Mouse (Mus musculus) hindbrain, embryonic 16.5 days (tissue): ENCODE results near the gene Kmt5b. TPM values are rescaled to one million over a fixed set of nuclear protein-coding genes. Genes with fewer than 3 reads are reported as not detected.

Source experiments
- ATAC-seq: fragments of 200-750 bp; cut with Nextera tagmentation; 2 replicates; pipeline ENCODE4 v1.8.0; 2017; ENCODE audit warnings: moderate TSS enrichment, moderate library complexity
- H3K27ac ChIP-seq: fragments of 300-500 bp; sonication (generic); 2 replicates; pipeline ENCODE4 v1.5.1; 2014; ENCODE audit warnings: low read depth, mild to moderate bottlenecking, control low read depth, low read length, moderate library complexity
- H3K27me3 ChIP-seq: fragments of 300-500 bp; sonication (generic); replicated peaks from 2 replicates; pipeline ENCODE4 v1.6.1; 2014; ENCODE audit warnings: low read length; ENCODE audit not compliant: control insufficient read depth, insufficient read depth
- H3K36me3 ChIP-seq: fragments of 300-500 bp; sonication (generic); 2 replicates; pipeline ENCODE4 v1.6.1; 2014; ENCODE audit warnings: mild to moderate bottlenecking, low read length, moderate library complexity, mixed read lengths; ENCODE audit not compliant: control insufficient read depth, insufficient read depth
- H3K4me1 ChIP-seq: fragments of 300-500 bp; sonication (generic); 2 replicates; pipeline ENCODE4 v1.6.1; 2014; ENCODE audit warnings: low read depth, low read length; ENCODE audit not compliant: control insufficient read depth, insufficient read depth
- H3K4me2 ChIP-seq: fragments of 300-500 bp; sonication (generic); 2 replicates; pipeline ENCODE4 v1.6.1; 2014; ENCODE audit warnings: mild to moderate bottlenecking, low read length, control low read depth, moderate library complexity
- H3K4me3 ChIP-seq: fragments of 300-500 bp; sonication (generic); 2 replicates; pipeline ENCODE4 v1.5.1; 2014; ENCODE audit warnings: mild to moderate bottlenecking, low read length, control low read depth, moderate library complexity
- H3K9ac ChIP-seq: fragments of 300-500 bp; sonication (generic); 2 replicates; pipeline ENCODE4 v1.6.1; 2014; ENCODE audit warnings: low read depth, mild to moderate bottlenecking, control low read depth, low read length, moderate library complexity
- H3K9me3 ChIP-seq: fragments of 300-500 bp; sonication (generic); 2 replicates; pipeline ENCODE4 v1.6.1; 2014; ENCODE audit warnings: mild to moderate bottlenecking, low read length, moderate library complexity; ENCODE audit not compliant: control insufficient read depth
- WGBS: fragments of 180-500 bp; shearing (Covaris S2); extraction: QIAGEN DNeasy Blood & Tissue Kit; methylation state at CpG from one replicate; pipeline ENCODE4 v1.1.7; 2014; 5-methylcytosine and 5-hydroxymethylcytosine counted together
- polyA plus RNA-seq: library from polyadenylated mRNA; unstranded; fragments of >200 nt; fragmentation: Nextera tagmentation; extraction: Ambion mirVana; gene quantifications from 2 replicates; pipeline ENCODE4 v1.2.1, GENCODE M21; 2015

Gene Kmt5b
- polyA plus RNA-seq, 1 experiment from 2014 or later, result 32.4 TPM

GRCm38 (mm10) chr19:3845339-3845738, 78.1 kb downstream of the Kmt5b start:
- Histone ChIP-seq H3K27me3 (no peaks in the 10 kb centered on the region), H3K9me3 (no peaks in the 10 kb centered on the region), H3K4me2 (no peak overlapping the region), H3K4me1 (no peaks in the 10 kb centered on the region), H3K27ac (no peak overlapping the region), H3K36me3 (no peaks in the 10 kb centered on the region), H3K4me3 (no peak overlapping the region), H3K9ac (no peak overlapping the region)
- ATAC-seq, result no peak
- 93% methylated on average over 11 of the region's 11 CpGs for WGBS

GRCm38 (mm10) chr19:3845803-3846406, 78.7 kb downstream of the Kmt5b start:
- Histone ChIP-seq H3K4me1 (peaks cover 2% of the 10 kb centered on the region), H3K4me2 (no peak overlapping the region), H3K9ac (no peak overlapping the region), H3K27me3 (no peaks in the 10 kb centered on the region), H3K27ac (no peak overlapping the region), H3K36me3 (no peaks in the 10 kb centered on the region), H3K4me3 (no peak overlapping the region), H3K9me3 (no peaks in the 10 kb centered on the region)
- no peak for ATAC-seq
- WGBS, result 89% methylated on average over 1 of the region's 1 CpGs

- Histone ChIP-seq H3K9me3 (no peaks in the 10 kb centered on the region), H3K27me3 (no peaks in the 10 kb centered on the region), H3K9ac (no peak overlapping the region), H3K4me3 (no peak overlapping the region), H3K4me1 (peaks cover 6% of the 10 kb centered on the region), H3K36me3 (no peaks in the 10 kb centered on the region), H3K4me2 (no peak overlapping the region), H3K27ac (no peak overlapping the region)
- 82% methylated on average over 10 of the region's 10 CpGs for WGBS
- ATAC-seq, result no peak
These were observed 79.7 kb downstream of the Kmt5b start for GRCm38 (mm10) chr19:3846676-3847604.

GRCm38 (mm10) chr19:3847711-3848110, 80.5 kb downstream of the Kmt5b start:
- 90% methylated on average over 5 of the region's 5 CpGs for WGBS
- no peak overlapping the region for H3K27ac ChIP-seq
- no peak overlapping the region for H3K9ac ChIP-seq
- no peaks in the 10 kb centered on the region for H3K36me3 ChIP-seq
- H3K4me3 ChIP-seq, result no peak overlapping the region
- no peaks in the 10 kb centered on the region for H3K27me3 ChIP-seq
- peaks cover 6% of the 10 kb centered on the region for H3K4me1 ChIP-seq
- H3K9me3 ChIP-seq, result no peaks in the 10 kb centered on the region
- no peak overlapping the region for H3K4me2 ChIP-seq
- ATAC-seq, result no peak

DNA sequence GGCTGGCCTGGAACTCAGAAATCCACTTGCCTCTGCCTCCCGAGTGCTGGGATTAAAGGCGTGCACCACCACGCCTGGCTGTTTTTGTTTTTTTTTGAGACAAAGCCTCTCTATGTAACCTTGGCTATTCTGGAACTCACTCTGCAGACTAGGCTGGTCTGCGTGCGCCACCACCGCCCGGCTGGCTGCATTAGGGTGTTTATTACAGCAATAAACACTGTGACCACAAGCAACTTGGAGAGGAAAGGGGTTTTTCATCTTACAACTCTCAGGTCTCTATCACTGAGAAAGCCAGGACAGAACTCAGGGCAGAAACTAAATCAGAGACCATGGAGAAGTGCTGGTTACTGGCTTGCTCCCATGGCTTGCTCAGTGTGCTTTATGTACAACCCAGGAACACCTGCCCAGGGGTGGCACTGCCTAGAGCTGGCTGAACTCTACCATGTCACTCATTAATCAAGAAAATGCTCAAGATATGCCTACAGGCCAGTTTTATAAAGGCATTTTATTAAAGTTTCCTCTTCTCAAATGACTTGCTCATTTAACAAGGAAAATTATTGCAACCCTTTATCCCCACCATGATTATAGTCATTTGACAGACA, 81.1 kb downstream of the Kmt5b start:
- H3K4me2 ChIP-seq, result no peak overlapping the region
- ATAC-seq, result no peak
- H3K36me3 ChIP-seq, result no peaks in the 10 kb centered on the region
- H3K9me3 ChIP-seq, result no peaks in the 10 kb centered on the region
- H3K4me1 ChIP-seq, result peaks cover 10% of the 10 kb centered on the region
- no peak overlapping the region for H3K4me3 ChIP-seq
- no peak overlapping the region for H3K9ac ChIP-seq
- WGBS, result 83% methylated on average over 7 of the region's 7 CpGs
- no peaks in the 10 kb centered on the region for H3K27me3 ChIP-seq
- no peak overlapping the region for H3K27ac ChIP-seq

GRCm38 (mm10) chr19:3849251-3849650, 82.0 kb downstream of the Kmt5b start:
- peaks cover 19% of the 10 kb centered on the region for H3K4me1 ChIP-seq
- 91% methylated on average over 2 of the region's 2 CpGs for WGBS
- ATAC-seq, result no peak

DNA sequence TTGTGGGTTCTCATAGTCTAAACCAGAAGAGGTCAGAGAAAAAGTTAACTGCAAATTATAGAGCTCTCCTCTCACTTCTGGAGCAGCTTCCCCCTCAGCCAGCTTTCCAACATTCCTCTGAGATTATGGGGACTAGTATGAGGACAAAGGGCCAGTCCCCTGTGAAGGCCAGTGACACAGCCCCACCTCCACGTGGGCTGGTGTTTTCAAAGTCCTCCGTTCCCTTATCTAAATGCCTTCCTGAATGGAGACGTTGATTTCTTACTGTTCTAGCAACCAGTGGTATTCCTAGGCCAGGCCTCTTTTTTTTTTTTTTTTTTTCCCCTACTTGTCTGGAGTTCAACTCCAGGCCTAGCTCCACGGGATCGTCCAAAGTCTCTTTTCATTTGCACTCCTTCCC, 82.9 kb downstream of the Kmt5b start:
- Histone ChIP-seq H3K9ac (no peak overlapping the region), H3K27ac (no peak overlapping the region), H3K4me2 (no peak overlapping the region), H3K27me3 (no peaks in the 10 kb centered on the region), H3K9me3 (no peaks in the 10 kb centered on the region), H3K36me3 (no peaks in the 10 kb centered on the region), H3K4me1 (peaks cover 26% of the 10 kb centered on the region), H3K4me3 (no peak overlapping the region)
- 56% methylated on average over 5 of the region's 5 CpGs for WGBS
- no peak for ATAC-seq

More at GRCm38 (mm10) chr19:3849251-3849650, 82.0 kb downstream of the Kmt5b start:
- Histone ChIP-seq H3K27ac (no peak overlapping the region), H3K4me3 (no peak overlapping the region), H3K9me3 (no peaks in the 10 kb centered on the region), H3K27me3 (no peaks in the 10 kb centered on the region), H3K9ac (no peak overlapping the region), H3K4me2 (no peak overlapping the region), H3K36me3 (no peaks in the 10 kb centered on the region)

DNA sequence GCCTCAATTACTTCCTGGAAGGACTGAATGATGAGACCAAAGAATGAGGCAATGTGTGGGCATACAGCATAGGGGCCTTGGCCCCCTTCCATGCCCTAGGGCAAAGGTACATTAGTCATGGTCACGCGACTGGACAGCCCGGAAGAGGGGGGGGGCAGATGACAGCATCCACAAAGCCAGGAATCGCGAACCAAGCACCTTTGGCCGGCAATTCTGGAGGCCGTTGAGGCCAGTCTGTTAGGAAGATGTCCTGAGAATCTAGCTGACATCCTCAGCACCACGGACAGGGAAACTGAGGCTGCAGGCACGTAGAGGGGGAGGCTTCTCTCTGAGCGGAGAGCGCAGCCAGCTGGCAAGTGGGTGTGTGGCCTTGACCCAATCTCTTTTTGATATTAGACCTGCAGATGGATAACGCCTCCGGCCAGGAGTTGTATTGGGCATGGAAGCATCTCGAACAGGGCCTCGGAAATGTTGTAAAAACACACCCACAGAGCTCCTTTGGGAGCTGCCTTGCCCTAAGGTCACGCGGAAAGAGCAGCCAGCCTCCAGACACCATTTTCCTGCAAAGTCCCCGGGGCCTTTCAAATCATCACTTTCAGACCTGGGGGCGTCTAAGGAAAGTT, 83.7 kb downstream of the Kmt5b start:
- H3K4me2 ChIP-seq, result peak overlapping the region; percentile 66
- no peaks in the 10 kb centered on the region for H3K36me3 ChIP-seq
- peak; percentile 9; the same call in 1 of the 2 replicates for ATAC-seq
- H3K27ac ChIP-seq, result peak overlapping the region; percentile 48
- no peaks in the 10 kb centered on the region for H3K27me3 ChIP-seq
- H3K4me1 ChIP-seq, result peaks cover 33% of the 10 kb centered on the region
- peak overlapping the region; percentile 59 for H3K9ac ChIP-seq
- H3K4me3 ChIP-seq, result peak overlapping the region; percentile 94
- 7% methylated on average over 19 of the region's 19 CpGs for WGBS
- no peaks in the 10 kb centered on the region for H3K9me3 ChIP-seq
